Mouse (Mus musculus) layer of hippocampus, adult 8-10 months (tissue): ENCODE measurements at regions not wholly inside any gene's neighbourhood (a gene's known extent, or its start where the extent isn't known, plus 50 kb on each side); places are given as distances from the start of the nearest gene placed in this dataset.
A peak's percentile ranks its signal among the peaks of the same experiment; 100 is the strongest.
"Not testable (repeated sequence)": the region's sequence is repeated elsewhere in the genome, so short reads cannot be mapped to it uniquely, and the experiment has no call there.

Source experiments
- DNase-seq, 2 experiments: peaks; one replicate each; pipeline ENCODE4 v3.0.0; 2022; ENCODE audit warnings: low spot score in 2 of 2

DNA sequence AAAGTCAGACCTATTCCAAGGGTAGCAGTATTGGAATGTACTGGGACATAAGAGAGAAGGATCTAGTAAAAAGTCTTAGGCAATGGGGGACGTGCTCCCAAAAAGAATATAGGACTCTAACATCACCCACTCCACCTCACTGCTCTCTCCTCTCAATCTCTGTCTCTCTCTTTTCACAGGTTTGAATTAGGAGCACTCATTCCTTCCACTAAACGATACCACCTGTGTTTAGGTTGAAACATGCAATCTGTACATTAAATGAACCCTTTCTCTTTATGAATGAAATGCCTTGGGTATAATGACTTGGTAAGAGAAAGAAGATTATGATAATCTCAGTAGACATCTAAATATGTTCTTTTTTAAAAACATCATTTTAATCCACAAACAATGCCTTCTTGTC lies 129.4 kb downstream of the Zpld1 start:
- DNase-seq, result no peak

DNA sequence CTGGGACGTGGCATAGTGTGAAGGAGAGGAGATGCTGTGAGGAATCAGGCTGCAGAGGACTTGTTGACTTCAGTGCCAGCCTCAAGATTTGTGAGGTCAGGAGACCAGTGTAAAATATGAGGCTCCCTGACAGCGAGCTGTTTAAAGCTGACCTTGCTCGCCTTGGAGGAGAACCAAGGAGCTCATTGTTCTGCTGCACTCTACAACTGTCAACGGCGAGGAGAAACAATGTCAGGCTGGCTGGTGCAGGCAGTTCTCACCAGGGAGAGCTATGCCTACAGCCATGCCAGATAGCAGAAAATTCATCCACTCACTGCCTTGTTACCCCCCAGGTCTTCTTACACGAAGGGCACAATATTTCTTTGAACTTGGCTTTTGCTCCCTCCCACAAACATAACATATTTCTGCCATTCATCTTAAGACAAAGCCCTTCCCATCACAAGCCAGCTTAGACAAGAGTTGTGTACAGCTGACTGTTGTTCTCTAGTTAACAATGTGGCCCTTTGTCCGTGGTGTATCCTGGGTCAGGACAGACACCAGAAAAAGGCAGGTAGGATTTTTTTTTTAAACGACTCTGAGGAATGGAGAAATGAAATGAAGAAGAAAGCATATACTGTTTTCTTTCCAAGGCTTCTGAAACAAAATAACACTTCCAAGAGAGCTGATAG lies 131.5 kb downstream of the Zpld1 start:
- DNase-seq, result no peak

GRCm38 (mm10) chr16:55162926-55163325 lies 134.9 kb downstream of the Zpld1 start:
- DNase-seq, result no peak

DNA sequence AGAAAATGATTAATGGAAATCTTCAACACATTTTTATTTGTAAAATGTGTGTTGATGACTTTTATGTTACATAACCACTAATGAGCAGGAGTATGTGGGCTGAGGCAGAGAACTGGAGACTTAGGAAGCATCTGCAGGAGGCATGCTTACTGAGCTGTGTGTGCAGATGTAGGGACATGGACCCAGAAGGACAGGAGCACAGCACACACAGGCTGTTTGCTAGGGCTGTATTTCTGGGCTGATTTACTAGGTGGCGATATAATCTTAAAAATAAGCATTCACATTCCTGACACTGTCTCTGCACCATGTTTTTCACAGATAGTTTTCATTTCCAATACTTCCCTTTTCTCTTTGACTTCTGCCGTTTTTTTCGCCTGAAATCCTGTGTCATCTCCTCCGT lies 146.1 kb downstream of the Zpld1 start:
- DNase-seq, result peak; percentile 46 to 60

GRCm38 (mm10) chr16:55142431-55143173 lies 155.2 kb downstream of the Zpld1 start:
- no peak for DNase-seq

GRCm38 (mm10) chr16:55134961-55135360 lies 162.8 kb downstream of the Zpld1 start:
- DNase-seq, result no peak

DNA sequence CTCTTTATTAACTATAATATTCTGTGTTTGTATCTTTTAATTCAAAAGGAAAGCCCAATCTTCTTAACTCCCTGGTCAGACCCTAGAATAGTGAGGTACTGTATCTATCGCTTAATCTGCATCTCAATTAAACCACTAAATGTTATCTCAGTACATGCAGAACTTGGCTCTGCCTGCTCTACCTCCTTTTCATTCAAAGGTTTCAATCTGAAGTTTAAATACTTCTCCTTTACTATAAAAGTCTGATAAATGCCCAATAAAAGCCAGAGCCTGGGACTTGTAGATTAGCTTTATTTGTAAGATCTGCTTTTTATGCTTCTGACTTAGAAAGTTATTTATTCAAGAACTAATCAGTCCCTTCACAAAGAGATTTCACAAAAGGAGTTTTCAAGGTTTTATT lies 200.1 kb downstream of the Zpld1 start:
- DNase-seq, result no peak

GRCm38 (mm10) chr16:55087461-55087860 lies 210.3 kb downstream of the Zpld1 start:
- no peak for DNase-seq

- no peak for DNase-seq
Measured at GRCm38 (mm10) chr16:55076172-55076571, 221.6 kb downstream of the Zpld1 start.

- DNase-seq, result peak in 1 of 2 experiments; percentile 9
Measured at GRCm38 (mm10) chr16:55039777-55040176, 258.0 kb downstream of the Zpld1 start.

- peak; percentile 19 to 23 for DNase-seq
Measured at GRCm38 (mm10) chr16:55001661-55002289, 296.0 kb downstream of the Zpld1 start.

GRCm38 (mm10) chr16:54991595-54992240 lies 306.1 kb downstream of the Zpld1 start:
- DNase-seq, result no peak

- peak; percentile 26 to 68 for DNase-seq
Measured at GRCm38 (mm10) chr16:54983759-54984218, 314.0 kb downstream of the Zpld1 start.

- peak in 1 of 2 experiments; percentile 18 for DNase-seq
Measured at GRCm38 (mm10) chr16:54970356-54970755, 327.4 kb downstream of the Zpld1 start.

DNA sequence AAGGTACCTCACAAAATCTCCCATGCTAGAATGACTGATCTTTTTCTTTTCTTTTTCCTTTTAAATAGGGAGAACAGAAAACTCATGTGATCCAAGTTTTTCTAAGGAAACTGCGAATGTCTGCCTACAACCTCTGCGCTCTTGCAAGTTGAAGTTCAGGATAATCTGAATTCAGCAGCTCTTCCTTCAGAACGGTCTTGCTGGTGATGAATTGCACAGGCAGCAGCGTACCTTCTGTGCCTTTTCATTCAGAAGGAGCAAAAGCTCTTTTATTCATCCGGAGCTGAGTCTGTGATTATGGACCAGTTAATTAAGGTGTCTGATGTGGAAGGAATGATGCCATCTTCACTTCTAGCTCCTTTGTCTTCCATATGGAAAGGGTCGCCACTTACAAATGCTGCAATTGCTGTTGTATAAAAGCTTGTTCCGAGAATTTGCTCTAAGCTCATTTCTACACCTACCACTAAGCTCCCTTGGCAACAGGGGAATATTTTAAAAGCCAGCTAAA lies 353.9 kb downstream of the Zpld1 start:
- DNase-seq, result peak in 1 of 2 experiments; percentile 8

- DNase-seq, result peak in 1 of 2 experiments; percentile 8
Measured at GRCm38 (mm10) chr16:54928259-54928658, 369.5 kb downstream of the Zpld1 start.

GRCm38 (mm10) chr16:54902911-54903310 lies 394.9 kb downstream of the Zpld1 start:
- no peak for DNase-seq

- no peak for DNase-seq
Measured at GRCm38 (mm10) chr16:54901461-54901860, 396.3 kb downstream of the Zpld1 start.

- DNase-seq, result no peak
Measured at GRCm38 (mm10) chr16:54894661-54895060, 403.1 kb downstream of the Zpld1 start.

DNA sequence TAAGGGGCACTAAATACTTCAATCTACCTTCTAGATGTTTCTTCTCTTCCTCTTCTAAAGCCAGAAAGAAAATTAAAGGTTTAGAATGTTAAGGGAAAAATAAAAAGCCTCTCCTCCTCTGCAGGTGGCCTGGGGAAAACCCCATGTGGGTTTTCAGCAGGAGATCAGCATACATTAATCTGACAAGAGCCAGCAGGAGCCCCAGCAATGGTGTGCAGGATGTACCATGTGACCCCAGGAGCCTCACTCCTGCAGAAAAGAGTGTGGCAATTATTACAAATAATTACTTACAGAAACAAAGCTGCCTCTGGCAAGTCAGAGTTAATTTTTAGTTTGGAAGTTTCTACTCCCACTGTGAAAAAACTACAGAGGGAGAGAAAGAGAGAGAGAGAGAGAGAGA lies 440.4 kb downstream of the Zpld1 start:
- DNase-seq, result no peak

- DNase-seq, result not testable (repeated sequence)
Measured at GRCm38 (mm10) chr16:54842996-54843395, 454.8 kb downstream of the Zpld1 start.
